Mouse (Mus musculus): ENCODE data around the gene Ppp1r14b. TPM values are rescaled to one million over a fixed set of nuclear protein-coding genes. Genes with fewer than 3 reads are reported as not detected.

Gene Ppp1r14b
- polyA plus RNA-seq, 1 experiment from 2014 or later, result 132 TPM

DNA sequence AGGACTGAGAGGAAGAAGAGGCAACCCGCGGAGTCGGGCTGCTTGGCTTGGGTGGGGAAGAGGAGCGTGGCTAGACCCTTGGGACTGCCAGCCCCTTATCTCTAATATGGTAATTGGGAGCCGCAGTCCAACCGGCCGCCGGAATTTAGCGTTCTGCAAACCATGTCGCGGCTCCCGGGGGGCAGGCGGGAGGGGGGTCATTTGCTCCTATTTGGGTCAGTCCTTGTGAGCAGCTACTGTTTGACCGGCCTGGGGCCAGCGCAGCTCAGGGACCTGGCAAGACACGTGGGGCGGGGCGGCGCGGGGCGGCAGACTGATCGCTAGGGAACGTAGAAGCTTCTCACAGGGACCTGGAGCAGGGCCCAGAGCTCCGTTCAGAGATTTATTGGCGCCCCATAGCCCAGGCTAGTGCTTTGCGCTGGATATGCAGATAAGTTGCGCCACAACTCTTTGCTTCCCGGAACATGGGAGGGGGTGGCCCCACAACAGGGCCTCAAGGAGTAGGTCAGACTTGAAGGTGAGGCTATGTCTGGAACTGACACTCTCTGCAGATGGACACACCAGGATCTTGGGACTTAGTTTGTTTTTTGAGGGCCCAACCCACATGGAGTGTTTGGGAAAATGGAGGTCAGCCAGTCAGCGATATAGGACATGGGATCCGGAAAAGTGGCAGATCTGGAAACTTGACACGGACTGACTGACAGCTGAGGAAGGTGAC lies 22.6 kb upstream of the Ppp1r14b start:
- H3K4me2 ChIP-seq (ENCODE audit: low read length), result peak overlapping the region; percentile 77
- peaks cover 17% of the 10 kb centered on the region for H3K4me1 ChIP-seq (replicated peaks; ENCODE audit: control insufficient read depth, insufficient read depth, low read length)
- no peaks in the 10 kb centered on the region for H3K36me3 ChIP-seq (ENCODE audit: control insufficient read depth, insufficient read depth)
- H3K4me3 ChIP-seq (replicated peaks; ENCODE audit: low read length), result peak overlapping the region; percentile 68
- H3K27ac ChIP-seq (ENCODE audit: low read length), result peak overlapping the region; percentile 95
- H3K27me3 ChIP-seq (replicated peaks; ENCODE audit: control insufficient read depth, insufficient read depth, low read length), result no peaks in the 10 kb centered on the region
- no peaks in the 10 kb centered on the region for H3K9me3 ChIP-seq (ENCODE audit: control insufficient read depth, low read length)
- 3% methylated on average over 31 of the region's 31 CpGs for WGBS
- peak overlapping the region; percentile 76 for H3K9ac ChIP-seq (replicated peaks; ENCODE audit: low read depth, low read length)
- peak; percentile 39 for ATAC-seq

GRCm38 (mm10) chr19:6952712-6953037 lies 22.1 kb upstream of the Ppp1r14b start:
- WGBS, result 28% methylated on average over 3 of the region's 3 CpGs
- no peak overlapping the region; the same call in 1 of the 2 replicates for H3K27ac ChIP-seq (ENCODE audit: low read length)
- no peaks in the 10 kb centered on the region for H3K9me3 ChIP-seq (ENCODE audit: control insufficient read depth, low read length)
- ATAC-seq, result no peak
- no peaks in the 10 kb centered on the region for H3K36me3 ChIP-seq (ENCODE audit: control insufficient read depth, insufficient read depth)
- no peak overlapping the region; the same call in 1 of the 2 replicates for H3K4me3 ChIP-seq (replicated peaks; ENCODE audit: low read length)
- peak overlapping the region; percentile 77 for H3K4me2 ChIP-seq (ENCODE audit: low read length)
- H3K9ac ChIP-seq (replicated peaks; ENCODE audit: low read depth, low read length), result peak overlapping the region; percentile 14; the same call in 1 of the 2 replicates
- no peaks in the 10 kb centered on the region for H3K27me3 ChIP-seq (replicated peaks; ENCODE audit: control insufficient read depth, insufficient read depth, low read length)
- peaks cover 17% of the 10 kb centered on the region for H3K4me1 ChIP-seq (replicated peaks; ENCODE audit: control insufficient read depth, insufficient read depth, low read length)

- Histone ChIP-seq H3K27me3 (replicated peaks; ENCODE audit: control insufficient read depth, insufficient read depth, low read length) (no peaks in the 10 kb centered on the region), H3K4me2 (ENCODE audit: low read length) (no peak overlapping the region), H3K36me3 (ENCODE audit: control insufficient read depth, insufficient read depth) (no peaks in the 10 kb centered on the region), H3K9me3 (ENCODE audit: control insufficient read depth, low read length) (no peaks in the 10 kb centered on the region), H3K4me1 (replicated peaks; ENCODE audit: control insufficient read depth, insufficient read depth, low read length) (peaks cover 17% of the 10 kb centered on the region), H3K9ac (replicated peaks; ENCODE audit: low read depth, low read length) (no peak overlapping the region), H3K27ac (ENCODE audit: low read length) (no peak overlapping the region), H3K4me3 (replicated peaks; ENCODE audit: low read length) (no peak overlapping the region)
- WGBS, result 45% methylated on average over 9 of the region's 9 CpGs
- ATAC-seq, result no peak
Measured at GRCm38 (mm10) chr19:6954046-6954445, 20.7 kb upstream of the Ppp1r14b start.

DNA sequence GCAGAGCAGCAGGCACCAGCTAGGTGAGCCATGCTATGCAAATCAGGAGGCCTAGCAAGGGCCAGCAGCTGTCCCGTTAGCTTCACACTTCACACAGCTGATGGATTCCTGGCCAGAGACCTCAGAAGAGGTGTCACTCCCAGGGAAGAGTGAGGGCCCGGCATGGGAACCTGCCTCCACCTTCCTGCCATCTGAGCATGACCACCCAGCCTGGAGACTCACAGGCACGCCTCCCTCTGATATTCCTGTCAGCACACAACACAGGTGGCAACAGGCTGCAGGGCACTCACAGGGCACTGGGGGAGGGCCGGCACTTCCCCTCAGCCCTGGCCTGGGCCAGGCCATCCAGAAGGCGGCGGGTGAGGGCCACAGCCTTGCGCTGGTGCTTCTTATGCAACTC lies 19.3 kb upstream of the Ppp1r14b start:
- H3K4me2 ChIP-seq (ENCODE audit: low read length), result no peak overlapping the region
- no peak for ATAC-seq
- H3K9me3 ChIP-seq (ENCODE audit: control insufficient read depth, low read length), result no peaks in the 10 kb centered on the region
- no peaks in the 10 kb centered on the region for H3K36me3 ChIP-seq (ENCODE audit: control insufficient read depth, insufficient read depth)
- no peak overlapping the region for H3K9ac ChIP-seq (replicated peaks; ENCODE audit: low read depth, low read length)
- H3K4me3 ChIP-seq (replicated peaks; ENCODE audit: low read length), result no peak overlapping the region
- no peak overlapping the region for H3K27ac ChIP-seq (ENCODE audit: low read length)
- WGBS, result 90% methylated on average over 7 of the region's 7 CpGs
- peaks cover 11% of the 10 kb centered on the region for H3K4me1 ChIP-seq (replicated peaks; ENCODE audit: control insufficient read depth, insufficient read depth, low read length)
- H3K27me3 ChIP-seq (replicated peaks; ENCODE audit: control insufficient read depth, insufficient read depth, low read length), result no peaks in the 10 kb centered on the region

GRCm38 (mm10) chr19:6956461-6956860 lies 18.3 kb upstream of the Ppp1r14b start:
- no peaks in the 10 kb centered on the region for H3K36me3 ChIP-seq (ENCODE audit: control insufficient read depth, insufficient read depth)
- no peaks in the 10 kb centered on the region for H3K9me3 ChIP-seq (ENCODE audit: control insufficient read depth, low read length)
- H3K4me1 ChIP-seq (replicated peaks; ENCODE audit: control insufficient read depth, insufficient read depth, low read length), result peaks cover 11% of the 10 kb centered on the region
- H3K9ac ChIP-seq (replicated peaks; ENCODE audit: low read depth, low read length), result no peak overlapping the region
- H3K27ac ChIP-seq (ENCODE audit: low read length), result no peak overlapping the region
- H3K4me2 ChIP-seq (ENCODE audit: low read length), result no peak overlapping the region
- ATAC-seq, result no peak
- 87% methylated on average over 10 of the region's 10 CpGs for WGBS
- H3K27me3 ChIP-seq (replicated peaks; ENCODE audit: control insufficient read depth, insufficient read depth, low read length), result no peaks in the 10 kb centered on the region
- no peak overlapping the region for H3K4me3 ChIP-seq (replicated peaks; ENCODE audit: low read length)

DNA sequence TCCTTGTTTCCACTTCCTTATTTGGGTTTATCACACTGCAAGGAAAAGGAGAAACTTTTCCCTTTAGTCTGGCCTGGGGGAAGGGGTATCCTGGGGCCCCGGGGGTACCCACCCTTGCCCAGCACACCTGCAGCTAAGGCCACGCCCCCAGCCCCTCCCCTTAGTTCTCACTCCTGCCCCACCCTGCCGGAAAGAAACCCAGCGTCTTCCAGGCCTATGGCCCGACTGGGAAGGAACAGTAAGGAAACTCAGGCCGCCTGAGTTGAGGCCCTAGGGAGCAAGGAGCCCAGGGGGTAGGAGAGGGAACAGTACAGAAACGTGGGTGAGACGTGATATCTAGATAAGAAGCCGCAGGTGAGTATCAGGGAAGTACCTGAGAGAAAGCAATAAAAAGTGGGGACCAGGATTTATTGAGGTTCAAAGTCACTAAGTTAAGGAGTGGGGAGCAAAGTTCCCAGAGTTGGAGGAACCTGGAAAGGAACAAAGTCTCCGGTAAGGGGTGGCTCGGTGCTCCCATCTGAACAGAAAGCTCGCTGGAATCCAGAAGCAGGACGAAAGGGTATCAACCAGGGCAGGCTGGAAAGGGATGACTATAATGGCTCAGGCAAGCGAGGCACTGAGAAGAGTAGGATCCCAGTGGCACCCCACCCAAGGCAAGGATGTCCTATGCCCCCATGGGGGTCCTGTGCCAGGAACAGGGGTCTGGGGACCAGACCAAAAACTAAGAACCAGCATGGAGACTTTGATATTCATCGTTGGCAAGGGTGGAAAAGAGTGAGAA lies 6.1 kb upstream of the Ppp1r14b start:
- H3K4me1 ChIP-seq (replicated peaks; ENCODE audit: control insufficient read depth, insufficient read depth, low read length), result peaks cover 14% of the 10 kb centered on the region
- WGBS, result 16% methylated on average over 15 of the region's 15 CpGs
- H3K9ac ChIP-seq (replicated peaks; ENCODE audit: low read depth, low read length), result no peak overlapping the region
- H3K9me3 ChIP-seq (ENCODE audit: control insufficient read depth, low read length), result no peaks in the 10 kb centered on the region
- ATAC-seq, result no peak
- H3K4me2 ChIP-seq (ENCODE audit: low read length), result peak overlapping the region; percentile 47
- peak overlapping the region; percentile 42 for H3K4me3 ChIP-seq (replicated peaks; ENCODE audit: low read length)
- peaks cover 15% of the 10 kb centered on the region; the same call in 1 of the 2 replicates for H3K27me3 ChIP-seq (replicated peaks; ENCODE audit: control insufficient read depth, insufficient read depth, low read length)
- no peaks in the 10 kb centered on the region for H3K36me3 ChIP-seq (ENCODE audit: control insufficient read depth, insufficient read depth)
- H3K27ac ChIP-seq (ENCODE audit: low read length), result no peak overlapping the region

DNA sequence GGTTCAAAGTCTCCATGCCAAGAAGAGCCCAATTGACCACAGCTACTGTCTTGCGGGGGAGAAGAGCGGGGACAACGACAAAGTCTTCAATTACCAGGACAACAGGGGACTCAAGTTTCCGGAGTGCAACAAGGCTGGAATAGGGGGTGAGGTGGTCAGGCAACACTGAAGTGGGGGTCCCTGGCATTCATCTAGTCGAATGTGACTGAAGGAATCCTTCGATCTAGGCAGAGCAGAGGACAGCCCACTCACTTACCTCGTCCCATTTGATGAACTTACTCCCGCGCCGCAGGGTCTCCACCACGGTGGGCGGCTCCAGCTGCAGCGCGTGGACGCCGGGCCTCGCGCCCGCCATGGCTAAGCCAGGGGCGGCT lies 5.5 kb upstream of the Ppp1r14b start:
- Histone ChIP-seq H3K36me3 (ENCODE audit: control insufficient read depth, insufficient read depth) (no peaks in the 10 kb centered on the region), H3K4me2 (ENCODE audit: low read length) (peak overlapping the region; percentile 47), H3K4me1 (replicated peaks; ENCODE audit: control insufficient read depth, insufficient read depth, low read length) (peaks cover 16% of the 10 kb centered on the region), H3K4me3 (replicated peaks; ENCODE audit: low read length) (peak overlapping the region; percentile 42), H3K27ac (ENCODE audit: low read length) (no peak overlapping the region), H3K27me3 (replicated peaks; ENCODE audit: control insufficient read depth, insufficient read depth, low read length) (peaks cover 15% of the 10 kb centered on the region; the same call in 1 of the 2 replicates), H3K9me3 (ENCODE audit: control insufficient read depth, low read length) (no peaks in the 10 kb centered on the region), H3K9ac (replicated peaks; ENCODE audit: low read depth, low read length) (peak overlapping the region; percentile 57)
- no peak for ATAC-seq
- under 1% methylated on average over 20 of the region's 20 CpGs for WGBS

- under 1% methylated on average over 55 of the region's 55 CpGs for WGBS
- ATAC-seq, result 0 out of 2 replicates have a peak, but pooled peaks have one; percentile 11
- no peaks in the 10 kb centered on the region for H3K9me3 ChIP-seq (ENCODE audit: control insufficient read depth, low read length)
- no peak overlapping the region for H3K27ac ChIP-seq (ENCODE audit: low read length)
- peak overlapping the region; percentile 47 for H3K4me2 ChIP-seq (ENCODE audit: low read length)
- no peaks in the 10 kb centered on the region for H3K36me3 ChIP-seq (ENCODE audit: control insufficient read depth, insufficient read depth)
- H3K4me1 ChIP-seq (replicated peaks; ENCODE audit: control insufficient read depth, insufficient read depth, low read length), result peaks cover 16% of the 10 kb centered on the region
- H3K9ac ChIP-seq (replicated peaks; ENCODE audit: low read depth, low read length), result peak overlapping the region; percentile 57
- H3K27me3 ChIP-seq (replicated peaks; ENCODE audit: control insufficient read depth, insufficient read depth, low read length), result peaks cover 15% of the 10 kb centered on the region; the same call in 1 of the 2 replicates
- peak overlapping the region; percentile 42 for H3K4me3 ChIP-seq (replicated peaks; ENCODE audit: low read length)
Measured at GRCm38 (mm10) chr19:6969665-6970381, 4.9 kb upstream of the Ppp1r14b start.

All from forebrain, embryonic 16.5 days (tissue).